Mouse (Mus musculus) testis, postnatal 14 days (tissue): ENCODE results near the gene Otop3.
"Not testable (repeated sequence)": the region's sequence is repeated elsewhere in the genome, so short reads cannot be mapped to it uniquely, and the experiment has no call there.

Experiments
- DNase-seq: peaks from one replicate; pipeline ENCODE4 v3.0.0; 2021; ENCODE audit warnings: low spot score

Otop3 gene

DNA sequence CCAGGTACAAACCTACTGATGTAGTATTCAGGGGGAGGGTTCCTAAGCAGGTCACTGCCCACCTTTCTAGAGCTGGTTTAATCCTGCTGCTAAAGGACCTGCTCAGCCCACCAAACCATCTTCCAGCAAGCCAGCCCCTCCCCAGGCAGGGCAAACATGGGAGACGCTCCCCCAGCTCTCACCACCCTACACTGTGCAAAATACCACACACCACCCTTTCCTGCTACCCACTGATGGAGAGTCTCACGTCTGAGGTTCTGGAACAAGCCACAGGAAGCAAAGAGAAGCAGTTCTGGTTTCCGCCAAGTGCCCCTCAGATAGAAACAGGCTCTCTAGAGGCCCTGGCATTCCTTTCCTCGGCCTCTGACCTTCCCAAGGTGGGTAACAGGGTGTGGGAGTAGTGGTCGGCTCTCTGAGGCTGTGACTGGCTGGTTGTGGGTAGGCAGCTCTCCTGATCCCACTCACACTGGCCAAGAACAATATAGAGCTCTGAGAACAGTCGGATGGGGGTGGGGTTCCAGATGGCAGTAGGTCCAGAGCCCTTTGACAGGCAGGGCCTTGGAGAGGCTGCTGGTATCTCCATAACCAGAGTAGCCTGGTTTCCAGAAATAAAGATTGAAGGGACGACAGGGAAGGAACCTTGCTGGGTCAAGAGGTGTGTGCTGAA lies 31.6 kb downstream of the Otop3 start:
- DNase-seq = no peak

DNA sequence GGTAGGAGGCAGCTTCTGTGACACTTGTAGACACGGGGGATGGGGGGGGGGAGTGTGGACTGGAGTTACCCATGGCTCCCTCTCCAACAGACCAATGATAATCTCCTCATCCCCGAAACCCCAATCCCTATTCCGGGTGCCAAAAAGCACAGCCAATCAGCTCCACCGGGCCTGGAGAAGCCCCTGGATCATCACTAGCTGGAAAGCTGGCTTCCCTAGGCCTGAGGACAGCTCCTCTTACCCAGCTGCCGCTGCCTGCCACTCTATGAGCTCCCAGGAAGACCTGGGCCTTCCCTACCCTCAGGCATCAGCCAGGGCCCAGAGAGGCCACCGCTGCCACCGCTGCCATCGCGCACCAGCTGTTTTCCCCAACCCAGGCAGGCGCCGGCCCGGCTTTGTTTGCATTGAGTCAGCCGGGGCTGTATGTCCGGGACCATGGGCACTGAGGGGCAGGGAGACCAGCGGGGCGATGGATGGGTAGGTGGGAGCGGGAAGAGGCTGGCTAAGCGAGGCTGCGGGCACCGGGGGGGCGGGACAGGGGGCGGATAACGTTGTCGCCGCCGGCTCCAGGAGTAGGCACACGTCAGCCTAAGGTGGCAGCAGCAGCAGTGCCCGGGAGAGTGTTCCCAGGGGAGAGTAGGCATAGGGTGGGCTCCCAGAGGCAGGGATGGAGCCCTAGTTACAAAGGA lies 32.3 kb downstream of the Otop3 start:
- DNase-seq = no peak

DNA sequence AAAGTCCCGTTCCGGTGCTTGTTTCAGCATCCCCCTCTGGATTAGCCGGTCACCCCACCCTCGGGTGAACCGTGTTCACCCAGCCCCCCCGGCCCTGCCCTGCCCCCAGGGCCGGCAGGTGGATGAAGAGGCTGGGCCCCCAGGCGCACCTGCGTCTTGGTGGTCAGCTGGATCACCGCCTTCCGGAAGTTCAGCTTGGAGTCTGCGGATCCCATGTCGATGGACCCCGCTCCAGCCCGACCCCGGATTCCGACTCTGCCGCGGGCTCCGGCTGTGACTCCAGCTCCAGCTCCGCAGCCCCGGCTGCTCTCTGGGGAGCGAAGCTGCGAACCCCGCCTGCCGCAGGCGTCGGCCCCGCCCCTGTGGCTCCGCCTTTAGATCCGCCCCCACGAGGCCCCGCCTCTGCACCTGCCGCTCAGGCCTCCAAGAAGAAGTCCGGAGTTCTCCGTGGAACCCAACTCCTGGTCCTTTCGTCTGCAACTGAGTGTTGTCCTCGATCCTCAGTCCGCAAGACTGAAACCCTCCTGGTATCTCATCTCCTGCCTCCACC lies 32.9 kb downstream of the Otop3 start, which contains the start of gene Hid1:
Gene Hid1 (minus strand): TSS at position 362 of the 550 bp plus-strand sequence.
- peak; percentile 77 for DNase-seq

DNA sequence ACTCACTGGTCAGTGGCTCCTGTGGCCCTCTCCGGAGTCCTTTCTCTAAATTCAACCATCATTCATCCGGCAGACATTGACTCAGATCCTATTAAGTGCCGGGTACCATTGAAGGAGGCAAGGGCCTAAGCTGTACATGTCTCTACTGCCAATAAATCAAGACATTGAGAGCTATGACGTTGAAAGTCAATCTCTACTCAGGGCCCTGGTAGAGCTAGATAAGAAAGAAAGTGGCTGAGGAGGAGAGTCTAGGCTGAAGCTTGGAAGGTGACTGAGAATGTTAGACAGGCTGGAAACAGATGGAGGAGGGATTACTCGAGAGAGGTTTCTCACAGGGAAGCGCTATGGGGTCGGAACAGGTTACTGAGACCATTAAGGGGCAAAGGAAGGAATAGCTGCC lies 35.8 kb downstream of the Otop3 start:
- no peak for DNase-seq

DNA sequence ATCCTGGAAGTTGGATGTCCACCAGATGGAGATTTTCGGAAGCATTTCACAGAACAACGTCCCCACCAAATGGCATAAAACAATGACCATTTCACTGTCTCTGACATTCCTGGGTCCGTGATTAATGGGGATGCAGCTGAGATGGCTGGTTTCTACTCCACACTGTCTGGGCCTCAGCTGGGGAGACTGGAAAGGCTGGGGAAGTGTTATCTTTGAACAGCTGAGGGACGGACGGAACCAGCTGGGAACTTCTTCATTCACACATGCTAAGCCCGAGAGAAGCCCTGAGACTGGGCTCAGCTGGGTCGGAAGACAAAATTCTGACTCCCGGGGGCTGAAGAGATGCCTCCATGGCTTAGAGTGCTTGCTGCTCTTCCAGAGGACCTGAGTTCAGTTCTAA lies 36.8 kb downstream of the Otop3 start:
- DNase-seq = no peak

DNA sequence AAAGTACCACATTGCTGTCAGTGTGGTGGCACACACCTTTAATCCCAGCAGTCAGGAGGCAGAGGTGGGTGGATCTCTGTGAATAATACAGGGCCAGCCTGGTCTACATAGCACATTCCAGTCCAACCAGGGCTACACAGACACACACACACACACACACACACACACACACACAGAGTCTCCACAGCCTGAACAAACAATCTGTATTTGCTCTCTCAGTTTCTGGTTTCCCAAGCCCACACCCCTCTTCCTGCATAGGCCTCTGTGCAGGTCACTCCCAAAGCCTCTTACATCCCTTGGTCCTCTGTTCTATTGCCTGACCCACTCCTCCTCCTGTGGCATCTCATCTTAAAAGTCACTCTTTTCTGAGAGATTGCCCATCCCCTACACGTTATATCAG lies 37.5 kb downstream of the Otop3 start:
- no peak for DNase-seq

DNA sequence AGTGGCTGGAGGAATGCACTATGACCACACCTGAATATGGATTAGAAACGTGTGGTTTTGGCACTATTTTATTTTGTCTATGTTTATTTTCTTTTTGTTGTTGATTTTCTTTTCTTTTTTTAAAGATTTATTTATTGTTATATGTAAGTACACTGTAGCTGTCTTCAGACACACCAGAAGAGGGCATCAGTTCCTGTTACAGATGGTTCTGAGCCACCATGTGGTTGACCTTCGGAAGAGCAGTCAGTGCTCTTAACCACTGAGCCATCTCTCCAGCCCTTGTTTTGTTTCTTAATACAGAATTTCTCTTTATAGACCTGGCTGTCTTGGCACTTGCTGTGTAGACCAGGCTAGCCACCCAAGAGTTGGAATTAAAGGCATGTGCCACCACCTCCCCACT lies 38.2 kb downstream of the Otop3 start:
- DNase-seq = no peak

DNA sequence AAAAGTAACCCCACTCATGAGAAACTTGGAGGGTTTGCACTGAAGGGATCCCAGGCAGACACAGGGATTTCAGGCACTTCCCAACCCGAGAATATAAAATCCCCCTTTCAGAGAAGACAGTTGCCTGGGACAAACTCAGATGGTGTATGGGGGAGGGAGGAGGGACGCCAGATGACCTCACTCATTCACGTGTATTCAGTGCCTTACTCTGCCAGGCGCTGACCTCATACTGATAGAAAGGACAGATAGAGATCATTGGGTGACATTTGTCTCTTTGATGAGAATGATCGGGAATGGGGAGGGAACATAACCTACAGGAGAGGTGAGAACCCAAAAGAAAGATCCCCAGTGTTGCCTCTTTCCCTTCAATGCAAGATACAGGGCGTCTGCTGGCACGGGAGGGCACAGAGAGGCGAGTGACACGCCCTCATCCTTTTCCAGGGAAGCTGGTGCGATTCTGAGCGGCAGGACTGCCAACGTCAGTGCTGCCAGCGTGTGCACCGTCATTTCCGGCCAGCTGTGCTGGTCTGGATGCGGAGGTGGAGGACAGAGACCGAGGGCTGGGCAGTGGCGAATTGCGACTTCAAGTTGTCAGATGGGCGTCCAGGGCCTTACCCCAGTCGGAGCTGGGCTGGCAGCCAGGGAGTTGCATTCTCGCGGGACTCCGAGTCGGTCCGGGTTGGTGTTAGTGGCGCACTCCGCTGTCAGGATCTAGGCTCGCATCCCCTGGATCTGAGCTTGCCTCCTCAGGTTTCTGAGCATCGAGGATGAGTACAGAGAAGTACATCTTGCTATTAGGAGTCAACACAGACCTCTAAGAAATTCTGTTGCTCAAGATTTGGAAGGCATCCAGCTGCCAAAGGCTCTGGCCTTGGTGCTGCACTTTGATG lies 39.5 kb downstream of the Otop3 start:
- DNase-seq = no peak

DNA sequence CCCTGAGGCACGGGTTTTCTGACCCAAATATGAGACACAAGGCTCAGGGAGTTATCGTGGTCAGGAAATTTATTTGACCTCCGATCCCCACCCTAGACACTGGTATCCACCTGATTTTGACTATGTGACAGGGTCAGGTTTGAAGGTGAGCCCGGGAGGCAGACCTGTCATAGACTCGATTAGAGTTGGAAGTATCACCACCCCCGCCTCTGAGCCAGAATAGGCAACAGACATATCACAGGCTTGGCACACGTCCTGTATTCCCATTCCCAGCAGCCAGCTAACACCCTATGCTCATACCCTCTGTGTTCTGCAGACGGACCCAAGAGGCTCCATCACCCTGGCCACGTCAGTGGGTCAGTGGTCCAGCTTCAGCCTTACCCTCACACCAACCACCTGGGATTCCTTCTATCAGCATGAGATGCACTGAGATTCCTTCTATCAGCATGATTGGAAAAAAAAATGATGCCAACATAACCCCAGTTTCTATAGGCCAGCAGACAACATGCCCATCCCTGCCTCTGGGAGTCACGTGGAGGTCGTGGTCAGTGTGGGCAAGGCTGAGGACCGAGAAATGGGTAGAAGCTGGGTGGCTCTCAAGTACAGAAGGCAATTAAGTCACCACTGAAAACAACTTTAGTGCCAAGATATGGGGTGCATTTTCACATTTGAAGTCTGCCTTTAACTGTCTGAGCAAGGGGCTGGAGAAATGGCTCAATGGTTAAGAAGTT lies 40.3 kb downstream of the Otop3 start:
- no peak for DNase-seq

DNA sequence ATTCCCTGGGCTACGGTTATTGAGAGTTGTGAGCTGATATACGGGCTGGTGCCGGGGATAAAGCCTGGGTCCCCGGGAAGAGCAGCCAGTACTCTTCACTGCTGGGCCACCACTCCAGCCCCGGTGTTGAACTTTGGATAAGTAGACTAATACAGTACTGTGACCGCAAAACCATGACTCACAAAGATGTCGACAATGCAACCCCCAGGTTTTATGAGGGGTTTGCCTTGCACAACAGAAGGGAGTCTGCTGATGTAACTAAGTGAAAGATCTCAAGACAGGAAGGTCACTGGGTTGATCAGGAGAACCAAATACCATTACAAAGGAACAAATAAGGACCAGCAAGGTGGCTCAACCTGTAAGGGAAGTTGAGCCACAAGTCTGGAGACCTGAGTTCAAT lies 42.2 kb downstream of the Otop3 start:
- no peak for DNase-seq

DNA sequence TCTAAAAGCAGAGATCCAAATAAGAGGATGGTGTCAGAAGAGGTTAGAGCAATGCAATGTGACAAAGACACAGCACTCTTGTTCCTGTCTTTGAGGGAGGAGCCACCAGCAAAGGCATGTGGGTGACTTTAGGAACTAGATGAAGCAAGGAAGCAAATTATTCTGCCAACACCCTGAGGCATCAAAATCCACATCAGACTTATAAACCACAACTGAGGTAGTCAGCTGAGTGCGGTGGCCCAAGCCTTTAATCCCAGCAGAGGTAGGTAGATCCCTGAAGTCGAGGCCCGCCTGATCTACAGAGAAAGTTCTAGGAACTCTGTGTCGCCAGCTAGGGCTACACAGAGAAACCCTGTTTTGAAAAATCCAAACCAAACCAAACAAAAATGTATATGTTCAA lies 42.7 kb downstream of the Otop3 start:
- DNase-seq = no peak

DNA sequence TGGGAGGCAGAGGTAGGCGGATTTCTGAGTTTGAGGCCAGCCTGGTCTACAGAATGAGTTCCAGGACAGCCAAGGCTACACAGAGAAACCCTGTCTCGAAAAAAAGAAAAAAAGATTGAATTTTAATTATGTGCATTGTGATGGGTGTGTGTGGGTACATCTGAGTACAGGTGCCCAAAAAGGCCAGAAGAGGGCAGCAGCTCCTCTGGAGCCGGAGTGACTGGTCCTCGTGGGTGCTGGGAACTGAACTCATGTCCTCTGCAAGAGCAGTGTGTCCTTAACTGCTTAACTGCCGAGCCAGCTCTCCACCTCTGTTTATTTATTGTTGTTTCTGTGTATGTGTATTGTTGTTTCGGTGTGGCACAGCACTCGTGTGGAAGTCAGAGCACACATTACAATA lies 43.3 kb downstream of the Otop3 start:
- no peak for DNase-seq

DNA sequence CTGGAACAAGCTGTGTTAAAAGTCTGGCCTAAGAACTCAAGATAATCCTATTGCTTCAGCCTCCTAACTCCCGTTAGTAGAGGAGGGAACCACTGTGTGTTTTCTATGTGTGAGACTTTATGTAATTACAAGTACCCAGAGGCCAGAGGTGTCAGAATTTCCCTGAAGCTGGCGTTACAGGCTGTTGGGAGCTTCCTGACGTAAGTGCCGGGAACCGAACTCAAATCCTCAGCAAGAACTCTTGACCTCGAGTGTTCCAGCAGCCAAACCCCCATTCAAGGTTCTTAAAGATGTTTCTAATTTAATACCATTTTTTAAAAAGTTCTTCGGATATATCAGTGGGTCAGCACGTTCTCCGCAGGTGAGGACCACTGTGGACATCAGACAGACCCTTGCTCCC lies 46.7 kb downstream of the Otop3 start:
- no peak for DNase-seq

DNA sequence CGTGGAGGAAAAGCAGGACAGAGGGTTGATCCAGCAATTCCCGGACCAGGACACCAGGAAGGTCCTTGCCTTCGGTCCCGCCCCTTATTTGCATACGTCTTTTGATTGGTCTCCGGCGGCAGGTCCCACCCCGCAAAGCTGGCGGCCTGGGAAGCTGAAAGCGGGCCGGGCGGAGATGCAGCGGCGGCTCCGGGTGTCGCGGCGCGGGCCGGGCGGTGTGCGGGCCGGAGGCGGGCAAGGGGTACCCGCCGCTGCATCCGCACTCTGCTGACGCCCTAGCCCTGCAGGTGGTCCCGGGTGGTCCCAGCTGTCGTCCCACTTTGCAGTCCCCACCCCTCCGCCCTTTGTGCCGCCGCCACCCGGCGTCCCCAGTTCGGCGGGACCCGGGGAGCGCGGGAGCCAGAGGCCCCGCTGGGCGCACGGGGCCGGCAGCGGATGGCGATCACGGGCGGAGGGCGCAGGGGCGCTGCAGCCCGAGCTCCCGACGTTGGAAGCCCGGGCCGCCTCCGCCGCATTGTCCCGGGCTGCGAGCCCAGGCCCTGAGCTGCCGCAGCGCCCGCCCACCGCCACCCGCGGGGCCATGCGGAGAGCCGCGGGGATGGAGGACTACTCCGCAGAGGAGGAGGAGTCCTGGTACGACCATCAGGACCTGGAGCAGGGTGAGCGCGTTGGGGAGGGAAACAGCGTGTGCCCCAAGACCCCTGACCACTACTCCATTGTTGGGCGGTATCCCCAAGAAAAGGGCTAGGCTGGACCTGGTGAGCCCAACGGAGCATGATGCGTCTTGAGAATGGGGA lies 47.4 kb downstream of the Otop3 start, which contains the start of gene Cdr2l:
Gene Cdr2l (plus strand): TSS at position 174 of the 797 bp plus-strand sequence.
- DNase-seq = peak; percentile 90

DNA sequence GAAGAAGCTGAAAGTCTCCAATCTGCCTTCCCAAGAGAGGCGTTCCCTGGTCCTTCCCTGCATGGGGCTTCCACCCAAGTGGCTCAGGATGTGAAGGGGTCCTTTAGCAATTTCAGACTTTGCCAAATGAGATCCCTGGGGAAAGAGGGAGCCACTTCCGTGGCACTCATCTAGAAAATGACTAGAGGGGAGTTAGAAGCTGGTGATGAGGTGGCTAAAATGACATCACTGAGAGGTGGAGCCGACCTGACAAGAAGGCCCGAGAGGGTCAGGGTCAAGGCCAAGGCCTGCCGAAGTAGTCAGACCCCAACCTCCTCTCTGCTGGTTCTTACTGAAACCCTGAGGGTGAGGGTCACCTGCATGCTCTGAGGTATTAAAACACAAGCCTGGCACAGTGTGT lies 48.4 kb downstream of the Otop3 start:
- no peak for DNase-seq

DNA sequence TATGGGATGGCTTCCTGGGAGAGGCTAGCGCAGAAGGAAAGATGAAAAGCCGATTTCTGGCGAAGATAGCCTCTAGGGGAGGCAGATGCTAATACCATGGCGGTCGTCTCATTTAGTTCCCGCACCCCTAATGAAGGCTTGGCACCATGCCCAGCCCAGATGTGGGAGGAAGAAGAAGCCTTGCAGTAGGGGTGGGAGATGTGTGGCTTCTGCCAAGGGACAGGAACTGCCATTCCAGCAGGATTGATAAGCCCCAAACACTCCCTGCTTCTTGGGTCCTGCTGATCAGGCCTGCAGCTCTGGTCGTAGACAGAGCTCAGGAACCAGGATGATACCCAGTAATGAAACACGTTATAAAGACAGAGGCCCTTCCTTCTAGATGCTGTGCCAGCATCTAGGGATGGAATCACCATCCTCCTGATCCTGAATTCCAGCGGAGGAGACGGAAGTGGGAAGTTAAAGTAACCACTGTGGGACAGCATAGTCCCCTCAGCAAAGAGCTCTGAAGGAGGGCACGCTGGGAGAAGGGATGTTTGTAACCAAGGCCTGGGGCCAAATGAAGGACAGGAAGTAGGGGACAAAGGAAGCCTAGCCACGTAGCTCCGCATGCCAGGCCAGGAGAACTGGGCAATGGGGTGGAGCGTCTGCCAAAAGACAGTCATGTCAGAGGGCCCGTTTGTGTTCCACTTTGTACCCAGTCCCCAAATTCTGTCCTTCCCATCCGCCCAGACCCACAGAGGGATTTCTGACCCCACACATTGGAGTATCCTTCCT lies 49.4 kb downstream of the Otop3 start:
- peak; percentile 65 for DNase-seq

DNA sequence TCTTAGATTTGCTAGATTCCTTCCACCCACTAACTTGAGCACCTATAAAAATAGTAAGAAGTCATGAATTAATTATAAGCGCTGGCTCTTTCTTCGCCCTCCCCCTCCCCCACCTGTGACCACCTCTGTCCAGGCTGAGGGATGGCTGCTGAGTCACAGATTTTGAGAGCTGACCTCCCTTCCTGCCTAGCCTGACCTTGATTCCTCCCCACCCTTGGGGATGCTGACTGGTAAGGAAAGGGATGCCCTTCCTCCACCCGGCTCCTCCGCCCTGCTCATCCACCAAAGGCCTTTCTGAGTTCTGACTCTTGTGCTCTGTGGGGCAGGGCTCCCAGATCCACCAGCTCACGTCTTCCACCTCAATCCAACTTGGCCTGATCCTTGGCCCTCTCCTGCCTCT lies 50.1 kb downstream of the Otop3 start:
- DNase-seq = no peak

DNA sequence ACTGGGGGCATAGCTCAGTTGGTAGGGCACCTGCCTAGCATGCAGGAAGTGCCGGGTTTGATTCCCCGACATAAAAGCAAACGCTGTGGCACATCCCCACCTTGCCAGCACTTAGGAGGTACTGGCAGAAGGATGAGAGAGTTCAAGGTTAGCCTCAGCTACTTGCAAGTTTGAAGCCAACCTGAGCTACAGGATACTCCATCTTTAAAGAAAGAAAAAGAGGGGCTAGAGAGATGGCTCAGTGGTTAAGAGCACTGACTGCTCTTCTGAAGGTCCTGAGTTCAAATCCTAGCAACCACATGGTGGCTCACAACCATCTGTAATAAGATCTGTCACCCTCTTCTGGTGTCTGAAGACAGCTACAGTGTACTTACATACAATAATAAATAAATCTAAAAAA lies 52.3 kb downstream of the Otop3 start:
- DNase-seq = not testable (repeated sequence)

DNA sequence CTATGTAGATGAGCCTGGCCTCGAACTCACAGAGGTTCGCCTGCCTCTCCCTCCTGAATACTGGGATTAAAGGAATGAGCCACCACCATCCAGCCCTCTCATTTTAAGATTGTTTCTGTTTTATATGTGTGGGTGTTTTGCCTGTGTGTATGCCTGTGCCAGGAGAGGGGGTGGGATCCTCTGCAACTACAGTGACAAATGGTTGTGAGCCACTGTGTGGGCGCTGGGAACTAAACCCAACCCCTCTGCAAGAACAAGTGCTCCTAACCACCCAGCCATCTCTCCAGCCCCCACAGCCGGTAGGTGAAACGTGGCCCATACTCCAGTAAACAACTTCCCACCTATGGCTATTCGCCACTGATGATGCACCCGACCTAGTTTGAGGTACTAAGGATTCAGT lies 56.8 kb downstream of the Otop3 start:
- no peak for DNase-seq

DNA sequence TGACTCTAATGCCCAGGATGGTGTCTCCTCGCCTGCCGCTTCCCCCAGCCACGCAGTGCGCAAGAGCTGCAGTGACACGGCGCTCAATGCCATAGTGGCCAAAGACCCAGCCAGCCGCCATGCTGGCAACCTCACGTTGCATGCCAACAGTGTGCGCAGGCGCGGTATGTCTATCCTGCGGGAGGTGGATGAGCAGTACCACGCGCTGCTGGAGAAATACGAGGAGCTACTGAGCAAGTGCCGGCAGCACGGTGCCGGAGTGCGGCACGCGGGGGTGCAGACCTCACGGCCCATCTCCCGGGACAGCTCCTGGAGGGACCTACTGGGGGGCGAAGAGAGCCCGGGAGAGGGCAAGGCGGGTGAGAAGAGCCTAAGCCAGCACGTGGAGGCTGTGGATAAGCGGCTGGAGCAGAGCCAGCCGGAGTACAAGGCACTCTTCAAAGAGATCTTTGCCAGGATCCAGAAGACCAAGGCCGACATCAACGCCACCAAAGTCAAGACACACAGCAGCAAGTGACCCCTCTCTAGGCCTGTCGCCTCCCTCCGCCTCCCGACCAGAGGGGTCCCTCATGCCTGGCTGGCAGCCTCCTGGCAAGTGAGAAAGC lies 59.3 kb downstream of the Otop3 start:
- peak; percentile 44 for DNase-seq
